ENCODE assay signal across 8 mouse cellular contexts in the genomic region with DNA sequence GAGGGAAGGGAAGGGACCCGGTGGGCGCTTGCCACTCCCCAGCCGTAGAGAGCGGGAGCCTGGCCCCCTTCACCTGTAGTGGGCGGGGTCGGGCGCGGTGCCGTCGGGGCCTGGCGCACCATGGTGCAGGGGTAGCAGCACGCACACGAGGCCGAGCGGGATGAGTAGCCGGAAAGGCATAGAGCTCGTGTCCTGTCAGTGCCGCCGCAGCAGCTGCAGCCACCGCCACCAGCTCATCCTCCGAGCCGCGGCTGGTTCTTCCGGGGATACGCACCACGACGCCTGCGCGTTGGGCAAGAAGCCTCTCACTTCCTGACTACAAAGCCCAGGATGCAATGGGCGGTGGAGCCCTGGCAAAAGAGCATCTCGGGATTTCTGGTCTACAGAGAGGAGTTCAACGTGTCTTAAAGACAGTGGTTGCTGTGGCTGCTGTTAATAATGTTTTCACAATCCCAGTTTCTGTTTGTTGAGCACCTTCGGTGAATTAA. TPM values are rescaled to one million over a fixed set of nuclear protein-coding genes. Genes with fewer than 3 reads are reported as not detected.
DNase-seq lines count a peak whose midpoint lies in the region; ATAC-seq and TF ChIP-seq lines count a peak whose summit lies in the region.

Gene Edem2 (minus strand): TSS at position 318 of the 488 bp plus-strand sequence.

- peak within 1 kb of the TSS; percentile 77 for H3K4me3 ChIP-seq in embryonic facial prominence, embryonic 14.5 days (ENCODE audit: low read depth, low read length)
- H3K4me3 ChIP-seq in heart, adult 2 months: peak within 1 kb of the TSS; percentile 97
- peak within 1 kb of the TSS; percentile 87 for H3K4me3 ChIP-seq in limb, embryonic 13.5 days
- H3K4me3 ChIP-seq in midbrain, embryonic 16.5 days (ENCODE audit: low read depth, low read length): peak within 1 kb of the TSS; percentile 59

- peaks cover 7% of the 10 kb centered on the region for H3K4me1 ChIP-seq in embryonic facial prominence, embryonic 14.5 days (ENCODE audit: control insufficient read depth, insufficient read depth, low read length)
- peaks cover 3% of the 10 kb centered on the region for H3K4me1 ChIP-seq in heart, adult 2 months (ENCODE audit: control insufficient read depth, insufficient read depth, low read length)
- peaks cover 15% of the 10 kb centered on the region for H3K4me1 ChIP-seq in limb, embryonic 13.5 days
- H3K4me1 ChIP-seq in midbrain, embryonic 16.5 days (ENCODE audit: control insufficient read depth, insufficient read depth, low read length): peaks cover 12% of the 10 kb centered on the region

- no peaks in the 10 kb centered on the region for H3K9me3 ChIP-seq in embryonic facial prominence, embryonic 14.5 days (ENCODE audit: control insufficient read depth, low read length)
- no peaks in the 10 kb centered on the region for H3K9me3 ChIP-seq in limb, embryonic 13.5 days
- no peaks in the 10 kb centered on the region for H3K9me3 ChIP-seq in midbrain, embryonic 16.5 days (replicated peaks; ENCODE audit: control insufficient read depth, low read length, poor library complexity, severe bottlenecking)

- intact Hi-C loops in heart, adult 2 months (cut with DNase I): loop anchor here (1.0 to 5.0 kb wide), 2 partner anchors 37 to 88 kb away; partner anchors contain the start of genes BC029722 and Trpc4ap

- peak; percentile 96 for ATAC-seq in embryonic facial prominence, embryonic 14.5 days (ENCODE audit: low read depth)
- peak; percentile 88 for ATAC-seq in limb, embryonic 13.5 days (ENCODE audit: low FRiP score, low read depth)
- peak; percentile 97 for ATAC-seq in midbrain, embryonic 16.5 days

- peak; percentile 75; the same call in 1 of the 2 replicates for TF ChIP-seq EP300 in heart, adult 2 months (IDR thresholded peaks at IDR 0.05; ENCODE audit: insufficient read depth, low read depth, low read length)

- TF ChIP-seq POLR2A in heart, adult 2 months (IDR thresholded peaks at IDR 0.05; ENCODE audit: insufficient read depth, low read depth, low read length): peak; percentile 91

- peak within 1 kb of the TSS; percentile 72 for H3K9ac ChIP-seq in embryonic facial prominence, embryonic 14.5 days (ENCODE audit: low read depth, low read length)
- peak within 1 kb of the TSS; percentile 84 for H3K9ac ChIP-seq in heart, adult 2 months (ENCODE audit: low read depth, low read length)
- H3K9ac ChIP-seq in limb, embryonic 13.5 days: peak within 1 kb of the TSS; percentile 79
- H3K9ac ChIP-seq in midbrain, embryonic 16.5 days (ENCODE audit: low read depth, low read length): peak within 1 kb of the TSS; percentile 70

- H3K4me2 ChIP-seq in embryonic facial prominence, embryonic 14.5 days (ENCODE audit: low read depth, low read length): peak within 1 kb of the TSS; percentile 96
- peak within 1 kb of the TSS; percentile 95 for H3K4me2 ChIP-seq in limb, embryonic 13.5 days (replicated peaks)
- peak within 1 kb of the TSS; percentile 98 for H3K4me2 ChIP-seq in midbrain, embryonic 16.5 days (ENCODE audit: low read length)

- H3K27ac ChIP-seq in embryonic facial prominence, embryonic 14.5 days (replicated peaks; ENCODE audit: low read depth, low read length): no peak within 1 kb of the TSS
- H3K27ac ChIP-seq in heart, adult 2 months: peak within 1 kb of the TSS; percentile 48
- no peak within 1 kb of the TSS for H3K27ac ChIP-seq in limb, embryonic 13.5 days
- peak within 1 kb of the TSS; percentile 68 for H3K27ac ChIP-seq in midbrain, embryonic 16.5 days (ENCODE audit: low read length)

- TF ChIP-seq CTCF in heart, adult 2 months (IDR thresholded peaks at IDR 0.05): no peak

- DNase-seq in 3T3-L1 (ENCODE audit: low read depth, low spot score): peak; percentile 95
- DNase-seq in adrenal gland, postnatal 4 days (ENCODE audit: low spot score in 2 of 2): peak; percentile 68 to 80
- peak; percentile 96 for DNase-seq in embryonic facial prominence, embryonic 14.5 days (ENCODE audit: low spot score)
- DNase-seq in heart, adult 2 months: peak; percentile 92 to 94
- peak; percentile 88 to 92 for DNase-seq in kidney, adult 8-10 months
- peak; percentile 76 to 93 for DNase-seq in spleen, postnatal 10 days (ENCODE audit: low spot score in 2 of 2)

- no peaks in the 10 kb centered on the region for H3K27me3 ChIP-seq in embryonic facial prominence, embryonic 14.5 days (replicated peaks; ENCODE audit: control insufficient read depth, insufficient read depth, low read length)
- H3K27me3 ChIP-seq in heart, adult 2 months (ENCODE audit: control insufficient read depth, insufficient read depth, low read length): no peaks in the 10 kb centered on the region
- H3K27me3 ChIP-seq in limb, embryonic 13.5 days: no peaks in the 10 kb centered on the region
- H3K27me3 ChIP-seq in midbrain, embryonic 16.5 days (ENCODE audit: control insufficient read depth, insufficient read depth, low read depth, low read length): no peaks in the 10 kb centered on the region

- under 1% methylated on average over 24 of the region's 33 CpGs for WGBS in embryonic facial prominence, embryonic 14.5 days
- 1% methylated on average over 33 of the region's 33 CpGs for WGBS in heart, adult 2 months
- under 1% methylated on average over 33 of the region's 33 CpGs for WGBS in limb, embryonic 13.5 days
- 0% methylated on average over 29 of the region's 33 CpGs for WGBS in midbrain, embryonic 16.5 days

- no peaks in the 10 kb centered on the region for H3K36me3 ChIP-seq in embryonic facial prominence, embryonic 14.5 days (ENCODE audit: control insufficient read depth, insufficient read depth, low read length)
- no peaks in the 10 kb centered on the region for H3K36me3 ChIP-seq in heart, adult 2 months (ENCODE audit: control insufficient read depth, insufficient read depth, low read length)
- no peaks in the 10 kb centered on the region for H3K36me3 ChIP-seq in limb, embryonic 13.5 days
- H3K36me3 ChIP-seq in midbrain, embryonic 16.5 days (ENCODE audit: control insufficient read depth, insufficient read depth, low read length): 0 out of 2 replicates have a peak, but pooled peaks cover 7% of the 10 kb centered on the region

- H3K79me2 ChIP-seq in heart, adult 2 months (replicated peaks; ENCODE audit: control insufficient read depth, insufficient read depth, low read length): no peaks in the 10 kb centered on the region

RNA-seq across cellular contexts. Expression of gene Edem2, which starts in this region (rescaled TPM):
- 10 to 100 TPM; 42.0 to 43.8 TPM for total RNA-seq in adrenal gland, postnatal 4 days (2021)
- 34.0 and 35.2 TPM in 2 replicates for polyA plus RNA-seq in embryonic facial prominence, embryonic 14.5 days (2014; fragmentation: Nextera tagmentation; extraction: Ambion mirVana)
- total RNA-seq in heart, adult 2 months (2021): 1 to 10 TPM; 6.0 to 6.4 TPM
- polyA plus RNA-seq in heart, adult 2 months (2012; rRNA removed): 14.4 and 16.9 TPM in 2 replicates
- polyA plus RNA-seq in limb, embryonic 13.5 days (2015; fragmentation: Nextera tagmentation; extraction: Ambion mirVana): 27.3 and 28.2 TPM in 2 replicates
- 46.3 and 49.6 TPM in 2 replicates for polyA plus RNA-seq in midbrain, embryonic 16.5 days (2015; fragmentation: Nextera tagmentation; extraction: Ambion mirVana)

Comparison
In these comparisons a context has a peak if more than half of its experiments do, and no peak if none do; other contexts are left out.
1. RNA of gene Edem2 (total RNA-seq): 42.0 to 43.8 TPM in adrenal gland, postnatal 4 days; 6.0 to 6.4 TPM in heart, adult 2 months; every median in the first group is over 4 times any median in the second.
2. H3K27ac ChIP-seq: peak in heart, adult 2 months (single experiment) and midbrain, embryonic 16.5 days (single experiment); none in embryonic facial prominence, embryonic 14.5 days (single experiment) and limb, embryonic 13.5 days (single experiment).
3. Peak in every context shown above with its lines, with median percentiles within 50 percentile points of each other: DNase-seq, ATAC-seq, H3K4me2 ChIP-seq, H3K4me3 ChIP-seq and H3K9ac ChIP-seq.